Mouse (Mus musculus) embryonic fibroblast, embryonic 13.5 days (primary cell): ENCODE measurements at regions not wholly inside any gene's neighbourhood (a gene's known extent, or its start where the extent isn't known, plus 50 kb on each side); places are given as distances from the start of the nearest gene placed in this dataset.
"Not testable (repeated sequence)": the region's sequence is repeated elsewhere in the genome, so short reads cannot be mapped to it uniquely, and the experiment has no call there.

Experiments used
- H3K27ac ChIP-seq: 2 replicates; pipeline ENCODE4 v1.5.1; 2012; ENCODE audit warnings: low read length, control low read depth, inconsistent platforms; ENCODE audit not compliant: insufficient read depth
- H3K4me1 ChIP-seq: 2 replicates; pipeline ENCODE4 v1.6.1; 2011; ENCODE audit warnings: low read length; ENCODE audit not compliant: control insufficient read depth, insufficient read depth
- H3K4me3 ChIP-seq: 2 replicates; pipeline ENCODE4 v1.5.1; 2011; ENCODE audit warnings: mild to moderate bottlenecking, control low read depth, low read length; ENCODE audit not compliant: insufficient read depth
- CTCF ChIP-seq: IDR thresholded peaks from 2 replicates; pipeline ENCODE4 v1.5.1; 2011; ENCODE audit warnings: mild to moderate bottlenecking, control low read depth, low read length, moderate library complexity, borderline replicate concordance; ENCODE audit not compliant: insufficient read depth
- POLR2A ChIP-seq: IDR thresholded peaks from 2 replicates; pipeline ENCODE4 v1.6.1; 2011; ENCODE audit warnings: low read depth, mild to moderate bottlenecking, control low read depth, low read length, moderate library complexity

DNA sequence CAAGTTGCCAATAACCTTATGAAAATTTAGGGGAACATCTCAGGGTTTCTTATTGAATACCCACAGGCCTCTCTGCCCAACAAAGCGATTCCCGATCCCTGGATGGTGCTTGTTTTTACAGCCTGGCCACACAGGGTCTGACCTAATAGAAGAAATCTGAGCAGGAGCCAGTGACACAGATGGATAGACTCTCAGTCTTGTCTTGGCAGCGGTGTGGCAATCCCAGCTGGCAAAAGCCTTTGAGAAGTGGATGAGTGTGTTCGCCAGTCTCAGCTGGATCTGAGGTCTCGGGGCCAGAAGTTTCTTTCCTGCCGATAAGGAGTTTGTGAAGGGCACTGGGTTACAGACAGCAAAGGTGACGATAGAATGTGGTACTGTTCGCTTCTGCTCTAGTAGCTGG is 366.6 kb downstream of the Plekhb2 start:
- Histone ChIP-seq H3K27ac (no peak overlapping the region), H3K4me1 (no peaks in the 10 kb centered on the region), H3K4me3 (no peak overlapping the region)
- TF ChIP-seq POLR2A = no peak
- no peak for TF ChIP-seq CTCF

DNA sequence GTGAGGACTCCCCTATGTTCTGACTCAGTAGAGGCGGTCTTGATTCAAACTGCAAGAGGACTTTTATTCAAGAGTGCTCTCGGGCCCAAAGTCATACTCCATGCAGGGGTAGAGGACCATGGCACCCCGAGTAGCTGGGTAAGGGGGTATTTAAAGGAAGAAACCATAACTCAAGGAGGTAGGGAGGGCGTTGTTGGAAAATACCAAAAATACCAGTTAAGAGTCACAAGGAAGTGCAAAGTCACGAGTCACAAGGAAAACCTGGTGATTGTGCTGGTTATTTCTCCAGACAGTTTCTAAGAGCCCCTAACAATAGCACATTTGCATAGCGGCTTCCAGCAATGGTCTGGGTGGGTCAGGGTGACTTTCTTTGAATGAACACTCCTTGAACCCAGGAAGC is 370.4 kb downstream of the Plekhb2 start:
- not testable (repeated sequence) for H3K27ac ChIP-seq, H3K4me1 ChIP-seq, H3K4me3 ChIP-seq

DNA sequence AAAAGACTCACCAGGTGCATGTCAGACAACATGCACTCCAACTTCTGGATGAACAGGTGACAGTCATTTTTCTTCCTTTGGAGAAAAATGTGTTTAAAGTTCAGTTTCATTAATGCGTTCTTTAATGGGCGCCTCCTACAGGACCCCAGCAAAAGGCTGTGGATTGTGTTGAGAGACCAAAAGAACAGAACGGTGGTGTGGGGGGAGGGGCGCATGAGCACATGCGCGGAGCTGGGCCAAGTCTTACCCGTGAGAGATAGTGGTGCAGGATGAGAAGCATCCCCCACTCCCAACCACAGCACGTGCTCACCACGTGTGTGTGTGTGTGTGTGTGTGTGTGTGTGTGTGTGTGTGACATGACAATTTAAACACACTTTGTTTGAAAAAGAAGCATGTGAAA is 371.0 kb downstream of the Plekhb2 start:
- H3K27ac ChIP-seq = no peak overlapping the region
- TF ChIP-seq POLR2A (no peak), CTCF (no peak)
- no peak overlapping the region for H3K4me3 ChIP-seq
- no peaks in the 10 kb centered on the region for H3K4me1 ChIP-seq

DNA sequence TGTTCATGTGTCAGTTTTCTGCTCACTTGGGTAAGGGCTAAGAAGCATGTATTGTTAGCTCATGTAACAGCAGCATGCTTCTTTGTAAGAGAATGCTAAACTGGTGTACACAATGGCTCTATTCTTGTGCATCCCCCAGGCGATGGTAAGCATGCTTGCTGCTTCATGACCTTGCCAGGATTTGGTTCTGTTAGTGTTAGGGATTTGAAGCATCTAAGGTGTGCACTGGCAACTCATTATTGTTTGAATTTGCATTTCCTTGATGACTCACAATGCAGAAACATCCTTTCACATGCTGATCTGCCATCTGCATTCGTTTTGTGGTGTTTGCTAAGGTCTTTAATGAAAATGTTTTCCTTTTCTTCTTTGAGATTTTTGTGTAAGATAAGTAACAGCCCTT is 382.8 kb downstream of the Plekhb2 start:
- Histone ChIP-seq H3K4me3 (no peak overlapping the region), H3K27ac (no peak overlapping the region), H3K4me1 (no peaks in the 10 kb centered on the region)
- TF ChIP-seq POLR2A = no peak
- no peak for TF ChIP-seq CTCF

DNA sequence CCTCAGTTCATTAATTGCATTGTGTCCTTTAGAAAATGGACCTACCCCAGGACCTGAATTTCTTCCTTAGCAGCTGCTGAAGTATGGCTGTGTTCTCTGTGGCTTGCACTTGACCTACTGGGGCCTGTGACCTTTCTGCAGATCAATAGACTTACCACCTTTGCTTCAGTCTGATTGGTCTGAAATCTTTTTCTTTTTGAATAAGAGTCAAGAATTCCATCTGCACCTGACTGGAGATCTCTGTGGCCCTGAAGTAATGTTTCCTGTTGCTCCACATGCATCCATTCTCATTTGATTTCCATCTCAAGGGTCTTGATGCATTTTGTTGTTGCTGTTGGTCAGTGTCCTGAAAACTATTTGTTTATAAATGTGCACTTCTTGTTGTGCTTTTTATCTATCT is 388.4 kb downstream of the Plekhb2 start:
- H3K4me3 ChIP-seq = no peak overlapping the region
- no peak overlapping the region for H3K27ac ChIP-seq
- no peaks in the 10 kb centered on the region for H3K4me1 ChIP-seq
- no peak for TF ChIP-seq POLR2A
- no peak for TF ChIP-seq CTCF

DNA sequence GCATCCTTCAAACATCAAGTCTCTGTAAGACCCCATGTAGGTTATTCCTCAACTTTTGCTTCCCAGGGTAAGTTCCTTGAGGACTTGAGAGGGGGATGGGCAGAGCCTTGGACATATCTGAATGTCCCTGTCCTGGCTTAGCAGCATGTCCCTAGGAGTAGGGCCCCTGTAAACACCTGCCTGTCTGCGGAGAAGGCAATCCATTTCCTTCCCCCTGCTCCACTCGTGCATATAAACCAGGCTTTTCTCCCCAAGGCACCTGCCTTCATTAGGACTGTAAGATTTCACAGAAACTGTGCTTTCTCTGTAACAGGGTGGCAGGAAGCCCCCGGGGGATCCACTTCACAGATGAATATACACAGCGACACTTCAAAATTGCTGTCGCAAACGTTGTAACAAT is 393.1 kb downstream of the Plekhb2 start:
- H3K27ac ChIP-seq = no peak overlapping the region
- no peaks in the 10 kb centered on the region for H3K4me1 ChIP-seq
- no peak overlapping the region for H3K4me3 ChIP-seq
- TF ChIP-seq POLR2A (no peak), CTCF (no peak)

GRCm38 (mm10) chr1:35243339-35243738 is 393.6 kb downstream of the Plekhb2 start:
- TF ChIP-seq POLR2A (no peak), CTCF (no peak)
- Histone ChIP-seq H3K4me3 (no peak overlapping the region), H3K4me1 (no peaks in the 10 kb centered on the region), H3K27ac (no peak overlapping the region)

DNA sequence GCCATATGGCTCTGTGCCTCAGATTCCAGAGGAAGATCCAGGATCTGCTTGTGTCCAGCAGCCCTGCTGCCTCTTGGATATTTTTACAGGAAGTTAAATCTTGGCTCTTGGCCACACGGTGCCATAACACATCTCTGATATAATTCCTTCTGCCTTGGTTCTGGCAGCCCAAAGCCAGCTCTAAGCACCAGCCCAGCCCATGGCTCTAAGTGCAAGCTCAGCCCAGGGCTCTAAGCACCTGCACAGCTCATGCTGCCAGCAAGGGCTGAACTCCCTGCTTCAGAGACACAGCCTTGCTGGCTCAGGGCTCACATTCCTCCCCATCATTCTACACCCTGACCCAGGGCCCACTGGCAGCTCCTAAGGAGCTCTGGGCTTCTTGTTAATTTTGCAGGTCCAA is 415.3 kb downstream of the Plekhb2 start:
- TF ChIP-seq CTCF (no peak), POLR2A (no peak)
- Histone ChIP-seq H3K4me1 (no peaks in the 10 kb centered on the region), H3K4me3 (no peak overlapping the region), H3K27ac (no peak overlapping the region)

DNA sequence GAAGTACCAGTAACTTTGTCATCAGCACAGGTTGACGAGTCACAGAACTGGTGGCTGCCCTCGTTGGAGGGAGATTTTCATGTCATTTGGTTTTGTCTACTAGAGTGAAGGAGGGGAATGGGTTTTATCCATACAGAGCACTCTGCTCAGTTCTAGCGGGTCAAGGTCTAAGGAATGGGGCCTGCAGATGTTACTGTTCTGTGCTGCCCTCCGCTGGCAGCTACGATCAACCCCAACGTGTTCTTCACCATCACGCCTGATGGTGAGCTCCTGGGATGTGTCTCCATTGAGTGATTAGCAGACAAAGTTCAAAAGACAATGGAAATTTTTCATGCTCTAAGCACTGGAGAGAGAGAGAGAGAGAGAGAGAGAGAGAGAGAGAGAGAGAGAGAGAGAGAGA is 416.9 kb downstream of the Plekhb2 start:
- H3K27ac ChIP-seq = no peak overlapping the region
- TF ChIP-seq CTCF (peak; percentile 55; the same call in 1 of the 2 replicates), POLR2A (no peak)
- H3K4me3 ChIP-seq = no peak overlapping the region
- H3K4me1 ChIP-seq = no peaks in the 10 kb centered on the region

GRCm38 (mm10) chr1:35267883-35268282 is 418.1 kb downstream of the Plekhb2 start:
- TF ChIP-seq CTCF = no peak
- no peak for TF ChIP-seq POLR2A
- Histone ChIP-seq H3K4me1 (no peaks in the 10 kb centered on the region), H3K27ac (no peak overlapping the region), H3K4me3 (no peak overlapping the region)

DNA sequence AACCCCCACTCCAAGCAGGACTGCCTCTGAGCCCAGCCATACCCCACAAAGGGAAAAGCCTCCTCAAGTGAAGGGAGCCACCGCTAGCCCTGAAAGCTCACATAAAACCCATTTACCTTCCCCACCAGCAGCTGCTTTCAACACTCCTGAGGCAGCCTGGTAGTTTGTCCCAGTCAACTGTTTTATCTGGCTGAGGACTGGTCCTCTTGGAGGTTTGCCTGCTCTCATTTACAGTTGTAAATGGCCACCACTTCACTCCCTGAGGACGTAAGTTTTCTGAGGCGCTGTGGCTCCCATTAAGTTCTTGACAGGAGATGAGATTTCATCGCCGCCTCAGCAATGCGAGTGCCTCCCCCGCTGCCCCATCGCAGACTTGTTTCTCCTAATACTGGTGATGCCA is 425.2 kb downstream of the Plekhb2 start:
- Histone ChIP-seq H3K4me3 (no peak overlapping the region), H3K27ac (peak overlapping the region; percentile 65), H3K4me1 (no peaks in the 10 kb centered on the region)
- TF ChIP-seq CTCF (no peak), POLR2A (no peak)
